Mouse (Mus musculus) mouse embryonic stem cell (cell line): Measurements from ENCODE around the gene Chst5.
"Not testable (repeated sequence)": the region's sequence is repeated elsewhere in the genome, so short reads cannot be mapped to it uniquely, and the experiment has no call there.

Source experiments
- in situ Hi-C, 2 experiments: fragments of 300-500 bp; cut with MboI; formaldehyde crosslinking; loops; 1 replicate in 1 of 2; 3 replicates in 1 of 2; pipeline ENCODE4 v1.14.3; 2019 to 2020; ENCODE audit warnings: low sequenced_read_pairs in 2 of 2, low pct_unique_long_range_greater_than_20kb in 1 of 2, mixed read lengths in 1 of 2; ENCODE audit not compliant: unreplicated experiment in 1 of 2

Gene Chst5

DNA sequence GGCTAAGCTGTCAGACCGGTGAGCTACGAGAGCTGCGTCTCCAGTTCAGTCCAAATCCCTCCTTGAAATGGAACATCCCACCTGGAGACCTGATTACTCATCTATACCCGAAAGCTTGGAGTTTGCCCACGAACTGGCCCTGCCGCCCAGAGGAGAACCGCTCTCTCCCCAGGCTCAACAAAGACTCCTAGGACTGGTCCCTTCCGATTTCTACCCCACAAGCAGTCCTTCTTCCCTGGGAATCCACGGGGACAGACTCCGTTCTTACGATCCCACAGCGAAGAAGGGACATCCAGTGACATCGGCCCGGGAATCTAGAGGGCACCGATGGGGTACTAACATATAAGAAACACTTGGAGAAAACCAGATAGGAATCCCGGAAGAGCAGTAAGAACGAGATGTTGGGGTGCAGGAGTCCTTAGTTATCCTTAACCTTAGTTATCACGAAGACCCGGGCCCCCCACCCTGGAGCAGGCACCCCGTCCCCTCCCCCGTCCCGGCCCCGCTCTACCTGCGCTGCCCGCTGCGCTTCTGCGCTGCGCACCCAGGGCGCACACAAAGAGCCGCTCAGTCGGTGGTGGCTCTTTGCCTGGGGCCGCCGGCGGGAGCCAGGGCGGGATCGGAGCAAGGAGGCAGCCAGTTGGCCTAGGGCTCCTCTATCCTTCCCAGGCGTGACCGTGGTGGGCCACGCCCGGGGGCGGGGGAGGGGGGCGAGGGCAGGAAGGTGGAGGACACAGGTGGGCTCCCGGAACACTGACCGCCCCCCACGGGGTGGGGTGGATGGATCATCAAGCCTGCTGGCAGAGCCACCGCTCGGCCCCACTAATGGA is at the start of gene Chst5:
TSS of gene Chst5 (minus strand) at position 827 of the 830 bp plus-strand sequence.
- in situ Hi-C loops, result no loop called here

DNA sequence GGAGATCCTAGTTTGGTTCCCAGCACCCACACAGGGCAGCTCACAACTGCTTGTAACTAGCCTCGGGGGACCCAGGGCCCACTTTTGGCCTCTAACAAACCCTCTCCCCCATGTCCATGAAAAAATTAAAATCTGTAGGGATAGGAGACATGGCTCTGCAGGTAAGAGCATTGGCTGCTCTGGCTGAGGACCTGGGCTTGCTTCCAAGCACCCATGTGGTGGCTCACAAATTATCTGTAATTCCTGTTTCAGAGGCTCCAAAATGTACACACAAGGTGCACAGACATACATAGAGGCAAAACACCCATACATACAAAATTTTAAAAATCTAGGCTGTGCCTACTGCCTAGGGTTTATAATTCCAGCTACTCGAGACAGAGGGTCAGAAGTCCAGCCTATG is 47.0 kb upstream of the Chst5 start:
- in situ Hi-C loops, result no loop called here

DNA sequence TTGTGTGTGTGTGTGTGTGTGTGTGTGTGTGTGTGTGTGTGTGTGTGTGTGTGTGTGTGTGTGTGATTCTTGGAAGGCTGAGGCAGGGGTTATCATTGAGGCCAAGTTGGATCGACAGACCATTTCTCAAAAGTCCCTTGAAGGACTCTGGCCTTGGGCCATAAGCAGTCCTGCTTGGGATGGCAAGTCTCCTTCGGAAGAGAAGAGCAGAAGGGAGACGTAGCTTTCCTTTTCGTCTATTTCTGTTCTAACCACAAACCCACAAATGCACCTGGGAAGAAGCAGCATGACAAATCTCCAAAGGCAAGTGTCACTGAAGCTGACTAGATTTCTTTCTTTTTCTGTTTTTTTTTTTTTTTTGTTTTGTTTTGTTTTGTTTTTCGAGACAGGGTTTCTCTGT is 45.6 kb upstream of the Chst5 start:
- in situ Hi-C loops, result no loop called here

GRCm38 (mm10) chr8:111954844-111955594 is 44.8 kb upstream of the Chst5 start:
- in situ Hi-C loops, result no loop called here

DNA sequence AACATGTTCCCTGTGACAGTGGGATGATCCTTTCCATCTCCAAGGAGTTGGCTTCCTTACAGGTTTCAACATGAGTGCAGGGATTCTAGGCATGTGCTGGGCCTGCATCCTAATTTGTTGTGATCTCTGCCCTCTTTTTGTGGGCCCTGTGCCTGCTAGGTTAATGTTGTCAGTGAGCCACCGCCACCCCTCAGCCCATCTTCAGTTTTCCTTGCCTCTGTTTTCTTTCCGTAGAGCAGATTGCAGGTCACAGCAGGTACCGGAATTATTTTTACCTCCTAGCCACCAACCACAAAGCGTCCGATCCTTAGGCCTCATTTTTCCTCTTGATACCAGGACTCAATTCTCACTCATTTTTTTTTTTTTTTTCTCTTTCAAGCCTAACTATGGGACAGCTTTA is 41.7 kb upstream of the Chst5 start:
- in situ Hi-C loops, result no loop called here

DNA sequence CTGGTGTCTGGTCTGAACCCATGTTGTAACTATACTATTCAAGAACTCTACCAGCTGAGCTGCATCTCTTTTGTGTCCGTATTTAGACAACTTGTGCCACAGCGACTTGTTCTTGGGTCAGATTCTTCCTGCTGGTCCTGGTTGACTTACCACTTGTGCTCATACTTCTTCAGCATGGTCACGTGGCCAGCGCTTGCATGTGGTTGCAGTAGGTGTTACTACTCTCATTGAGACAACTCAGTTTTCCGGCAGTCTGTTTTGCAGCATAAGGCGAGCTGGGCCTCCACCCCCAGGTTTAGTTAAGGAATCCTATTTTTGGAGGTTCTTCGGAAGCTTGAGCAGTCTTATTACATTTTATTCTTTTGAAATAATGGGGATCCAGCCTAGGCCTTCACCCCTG is 41.1 kb upstream of the Chst5 start:
- in situ Hi-C loops, result no loop called here

DNA sequence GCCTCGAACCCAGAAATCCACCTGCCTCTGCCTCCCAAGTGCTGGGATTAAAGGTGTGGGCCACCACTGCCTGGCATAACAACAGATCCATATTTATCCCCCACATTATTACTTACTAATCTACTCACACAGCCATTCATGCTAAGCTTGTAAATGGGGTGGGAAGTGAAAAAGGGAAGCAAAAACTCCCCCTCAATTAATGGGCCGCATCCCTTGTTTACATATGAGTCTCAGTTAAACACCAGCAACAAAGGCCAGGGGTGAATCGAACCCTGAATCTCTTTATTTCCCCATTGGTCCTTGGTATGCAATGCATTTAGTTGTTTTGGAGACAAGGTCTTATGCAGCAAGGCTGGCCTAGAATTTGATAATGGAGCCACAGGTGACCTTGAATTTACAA is 40.6 kb upstream of the Chst5 start:
- in situ Hi-C loops, result no loop called here

- in situ Hi-C loops, result no loop called here
Measured at GRCm38 (mm10) chr8:111947954-111948353, 37.7 kb upstream of the Chst5 start.

- in situ Hi-C loops, result no loop called here
Measured at GRCm38 (mm10) chr8:111947144-111947543, 36.9 kb upstream of the Chst5 start.

- in situ Hi-C loops, result no loop called here
Measured at GRCm38 (mm10) chr8:111943544-111943943, 33.3 kb upstream of the Chst5 start.

DNA sequence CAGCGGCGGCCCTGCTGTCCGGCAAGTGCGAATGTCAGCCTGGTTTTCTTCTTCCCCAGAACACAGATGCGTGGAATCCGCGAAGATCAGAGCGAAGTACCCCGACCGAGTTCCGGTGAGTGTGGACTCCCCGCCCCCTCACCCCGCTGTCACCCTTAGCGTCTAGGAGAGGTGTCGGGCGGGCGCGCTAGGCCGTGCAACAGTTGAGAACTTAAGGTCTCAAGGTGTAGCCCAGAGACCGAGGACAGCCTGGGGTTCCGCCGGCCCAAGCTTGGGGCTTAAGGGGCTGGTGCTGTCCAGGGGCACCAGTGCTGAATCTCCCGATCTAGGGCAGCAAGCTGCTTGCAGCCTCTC is 30.8 kb upstream of the Chst5 start:
- in situ Hi-C loops, result no loop called here

GRCm38 (mm10) chr8:111940171-111941100 is 30.2 kb upstream of the Chst5 start, which contains the start of gene Gabarapl2:
Gene Gabarapl2 (plus strand): TSS chr8:111940703.
- in situ Hi-C loops, result no loop called here

DNA sequence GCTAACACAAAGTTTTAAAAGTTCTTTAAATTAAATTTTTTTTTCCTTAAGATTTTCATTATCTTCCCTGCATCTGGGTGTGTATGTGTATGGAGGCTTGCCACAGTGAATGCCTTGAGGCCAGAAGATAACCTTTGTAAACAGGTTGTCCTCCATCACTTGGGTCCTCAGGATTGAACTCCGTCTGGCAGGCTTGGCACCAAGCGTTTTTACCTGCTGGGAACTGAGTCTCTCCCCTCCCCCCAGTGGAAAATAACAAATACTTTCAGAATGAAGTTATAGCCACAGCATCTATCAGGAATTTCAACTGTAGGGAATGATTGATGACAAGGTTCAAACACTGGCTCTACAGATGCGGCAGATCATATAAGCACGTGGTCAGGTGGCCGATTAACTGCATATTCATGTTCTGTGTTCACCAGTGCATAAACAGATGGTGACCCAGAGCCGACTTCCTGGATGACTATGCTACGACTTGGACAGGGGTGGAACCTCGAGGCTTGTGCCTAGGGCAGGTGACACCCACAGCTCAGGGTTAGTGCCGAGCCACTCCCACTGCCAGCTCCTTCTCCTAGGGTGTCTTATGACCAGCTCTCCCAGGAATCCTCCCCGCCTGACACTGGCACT is 29.4 kb upstream of the Chst5 start:
- in situ Hi-C loops, result no loop called here

DNA sequence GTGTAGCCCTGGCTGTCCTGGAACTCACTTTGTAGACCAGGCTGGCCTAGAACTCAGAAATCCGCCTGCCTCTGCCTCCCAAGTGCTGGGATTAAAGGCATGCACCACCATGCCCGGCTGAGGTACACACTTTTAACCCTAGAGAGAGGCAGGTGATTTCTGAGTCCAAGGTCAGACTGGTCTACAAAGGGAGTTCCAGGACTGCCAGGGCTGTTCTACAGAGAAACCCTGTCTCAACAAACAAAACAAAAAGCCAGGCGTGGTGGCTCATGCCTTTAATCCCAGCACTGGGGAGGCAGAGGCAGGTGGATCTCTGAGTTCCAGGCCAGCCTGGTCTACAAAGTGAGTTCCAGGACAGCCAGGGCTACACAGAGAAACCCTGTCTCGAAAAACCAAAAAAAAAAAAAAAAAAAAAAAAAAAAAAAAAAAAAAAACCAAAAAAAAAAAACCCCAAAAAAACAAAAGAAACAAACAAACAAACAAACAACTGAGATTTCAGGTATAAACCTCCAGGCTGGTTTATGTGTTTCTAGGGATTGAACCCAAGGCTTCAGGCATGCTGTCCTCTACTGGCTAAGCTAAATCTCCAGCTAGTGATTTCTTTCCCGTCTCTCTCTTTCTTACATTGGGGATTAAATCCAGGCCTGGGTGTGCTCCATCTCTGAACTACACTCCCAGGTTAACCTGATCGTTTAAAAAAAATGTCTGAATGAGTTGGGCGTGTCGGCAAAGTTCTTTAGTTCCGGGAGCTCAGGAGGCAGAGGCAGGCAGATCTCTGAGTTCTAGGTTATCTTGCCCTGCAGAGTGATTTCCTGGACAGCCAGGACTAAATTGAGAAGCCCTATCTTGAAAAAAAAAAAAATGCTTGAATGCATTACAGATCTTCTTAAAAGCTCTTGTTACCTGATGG is 28.1 kb upstream of the Chst5 start:
- in situ Hi-C loops, result not testable (repeated sequence)

GRCm38 (mm10) chr8:111937184-111937583 is 26.9 kb upstream of the Chst5 start:
- in situ Hi-C loops, result no loop called here

- in situ Hi-C loops, result no loop called here
Measured at GRCm38 (mm10) chr8:111934201-111934600, 24.0 kb upstream of the Chst5 start.

DNA sequence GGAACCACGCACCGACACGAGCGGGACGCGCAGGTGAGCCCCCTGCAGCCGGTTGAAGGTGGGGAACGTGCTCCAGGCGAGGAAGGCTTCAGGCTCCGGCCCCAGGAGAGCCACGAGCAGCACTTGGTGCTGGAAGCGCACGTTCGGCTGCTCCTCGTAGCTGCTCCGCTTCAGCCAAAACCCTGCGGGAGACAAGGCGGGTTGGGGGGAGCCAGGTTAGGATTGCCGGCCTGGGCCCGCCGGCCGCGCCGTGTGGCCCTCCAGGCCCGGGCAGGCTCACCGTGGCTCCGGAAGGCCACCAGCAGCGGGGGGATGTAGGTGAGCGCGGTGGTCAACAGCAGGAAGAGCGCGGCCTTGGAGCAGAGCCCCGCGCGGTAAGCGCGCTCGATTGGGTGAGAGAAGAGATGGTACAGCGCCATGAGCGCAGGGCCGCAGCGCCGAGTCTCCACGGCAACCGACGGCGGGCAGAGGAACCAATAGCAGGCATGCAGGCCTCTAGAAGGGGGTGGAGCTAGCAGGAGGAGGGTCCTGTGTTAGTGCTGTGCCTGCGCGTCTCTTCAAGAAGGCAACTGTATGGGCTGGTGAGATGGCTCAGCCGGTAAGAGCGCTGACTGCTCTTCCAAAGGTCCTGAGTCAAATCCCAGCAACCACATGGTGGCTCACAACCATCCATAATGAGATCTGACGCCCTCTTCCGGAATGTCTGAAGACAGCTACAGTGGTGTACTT is 23.3 kb upstream of the Chst5 start, which contains the start of gene Tmem231:
TSS of gene Tmem231 (minus strand) at position 534 of the 729 bp plus-strand sequence.
- in situ Hi-C loops, result no loop called here
